Mouse (Mus musculus): Measurements from ENCODE around the gene Sos1.
A peak's percentile ranks its signal among the peaks of the same experiment; 100 is the strongest.
"Not testable (repeated sequence)": the region's sequence is repeated elsewhere in the genome, so short reads cannot be mapped to it uniquely, and the experiment has no call there.

Sos1 gene

DNA sequence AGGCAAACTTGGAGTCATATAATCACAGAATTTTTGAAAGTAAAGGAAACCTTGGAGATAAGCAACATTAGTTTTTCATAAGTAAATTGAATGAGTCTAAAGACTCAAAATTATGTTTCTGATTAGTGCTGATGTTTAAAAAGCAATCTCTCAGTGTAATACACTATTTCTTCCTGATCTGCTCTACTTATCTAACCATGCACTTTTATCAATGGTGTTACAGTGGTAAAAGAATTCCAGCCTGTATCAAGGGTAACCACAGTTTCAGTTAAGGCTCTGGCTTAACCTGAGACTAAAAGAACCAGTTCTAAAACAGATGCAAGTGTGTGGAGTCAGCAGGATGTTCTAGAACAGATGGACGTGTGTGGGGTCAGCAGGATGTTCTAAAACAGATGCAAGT, 59.3 kb downstream of the Sos1 start:
- no peak for DNase-seq (ENCODE audit: low spot score)

GRCm38 (mm10) chr17:80418572-80419210, 61.6 kb downstream of the Sos1 start:
- DNase-seq (ENCODE audit: low spot score), result no peak

- DNase-seq (ENCODE audit: low spot score), result no peak
Measured at GRCm38 (mm10) chr17:80411182-80411581, 69.1 kb downstream of the Sos1 start.

- DNase-seq (ENCODE audit: low spot score), result no peak
Measured at GRCm38 (mm10) chr17:80398243-80398642, 82.0 kb downstream of the Sos1 start.

DNA sequence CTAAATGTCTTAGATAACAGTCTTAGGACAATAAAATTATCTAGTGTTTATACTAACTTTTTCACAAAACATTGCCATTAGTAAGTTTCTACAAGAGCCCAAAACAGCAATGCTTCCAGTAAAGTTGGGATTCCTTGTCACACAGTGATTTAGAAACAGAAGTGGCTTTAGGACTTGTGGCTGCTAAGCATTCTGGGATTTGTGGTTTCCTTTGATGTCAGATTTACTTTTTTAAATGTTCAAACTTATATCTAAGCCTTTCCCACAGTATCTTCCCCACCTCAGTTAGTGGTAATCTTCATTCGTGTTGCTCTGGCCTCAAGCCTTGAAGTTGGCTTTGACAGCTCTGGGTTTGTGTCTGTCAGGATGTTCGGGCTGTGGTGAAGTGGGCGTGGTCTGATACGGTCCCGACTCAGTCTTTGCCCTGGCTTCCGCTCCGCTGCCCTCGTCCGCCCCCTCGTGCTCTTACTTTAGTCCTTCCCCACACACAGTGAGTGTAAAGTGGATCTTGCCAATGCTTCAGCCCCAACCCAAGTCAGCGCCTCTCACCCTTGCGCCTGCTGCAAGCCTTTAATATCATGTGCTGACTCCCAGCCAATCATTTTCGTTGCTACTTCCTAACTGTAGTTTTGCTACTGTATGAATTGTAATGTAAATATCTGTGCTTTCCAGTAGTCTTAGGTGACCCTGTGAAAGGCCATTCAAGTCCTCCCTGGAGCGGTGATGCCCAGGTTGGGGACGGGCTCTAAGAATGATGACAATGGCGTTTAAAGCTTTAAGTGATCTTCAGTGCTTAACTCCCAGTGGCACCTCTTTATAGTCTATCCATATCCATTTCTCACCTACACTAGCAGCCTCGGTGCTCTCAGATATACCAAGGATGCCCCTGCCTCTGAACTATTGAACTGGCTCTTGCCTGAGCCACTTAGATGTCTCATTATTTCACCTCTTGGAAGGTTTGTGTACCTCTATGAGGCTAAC, 88.5 kb downstream of the Sos1 start:
- peak; percentile 24 for DNase-seq (ENCODE audit: low spot score)

DNA sequence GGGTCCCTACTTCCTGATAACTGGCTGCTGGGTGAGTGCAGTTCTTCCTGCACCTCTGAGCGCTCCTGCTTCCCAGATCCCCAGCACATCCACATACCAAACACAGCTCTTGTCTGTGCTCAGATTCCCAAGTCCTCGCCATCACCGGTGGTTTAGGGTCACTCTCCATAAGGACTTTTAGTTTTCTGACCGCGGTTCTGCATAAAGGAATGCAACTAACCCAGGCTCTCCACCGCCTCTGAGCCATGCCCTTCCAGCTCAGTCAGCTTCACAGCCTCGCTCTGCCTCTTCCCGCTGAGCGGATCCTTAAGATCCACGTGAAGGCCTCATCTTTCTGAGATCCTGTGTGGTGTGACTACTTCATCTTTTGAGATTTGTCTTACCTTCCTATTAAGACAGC, 90.2 kb downstream of the Sos1 start:
- no peak for DNase-seq (ENCODE audit: low spot score)

DNA sequence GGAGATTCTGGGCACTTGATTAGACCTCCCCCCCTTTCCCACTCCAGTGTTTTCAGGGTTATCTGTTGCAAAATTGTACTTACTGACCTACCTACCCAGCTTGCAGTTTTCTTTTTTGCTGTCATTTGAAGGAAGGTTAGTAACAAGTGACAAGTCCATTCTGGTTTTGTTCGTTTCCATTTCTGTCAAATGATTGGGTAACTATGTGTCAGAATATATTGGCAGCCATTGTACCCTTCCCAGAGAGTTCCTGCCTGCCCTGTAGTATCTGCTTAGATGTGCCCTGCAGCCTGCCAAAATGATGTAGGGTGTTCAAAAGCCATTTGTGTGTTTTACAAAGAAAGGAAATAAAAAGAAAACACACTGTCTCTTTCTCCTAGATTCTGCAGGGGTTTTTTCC, 94.6 kb downstream of the Sos1 start:
- DNase-seq (ENCODE audit: low spot score), result no peak

DNA sequence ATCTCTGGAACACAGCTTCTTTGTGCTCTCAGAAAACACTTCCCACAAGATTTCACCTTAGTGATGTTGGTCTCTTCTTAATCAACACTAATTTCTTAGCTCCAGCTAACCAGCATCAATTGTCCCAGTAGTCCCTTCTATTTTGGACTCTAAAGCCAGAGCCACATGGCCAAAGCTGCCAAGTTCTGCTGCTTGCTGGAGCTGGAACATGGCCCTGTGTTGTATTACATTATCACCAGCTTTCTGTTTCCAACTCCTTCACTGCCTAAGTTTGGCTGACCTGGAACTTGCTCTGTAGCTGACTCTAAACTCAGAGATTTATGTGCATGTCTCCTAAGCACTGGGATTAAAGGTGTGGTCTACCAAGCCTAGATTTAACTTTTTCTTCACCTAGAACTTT, 101.9 kb downstream of the Sos1 start:
- not testable (repeated sequence) for DNase-seq (ENCODE audit: low spot score)

- no peak for DNase-seq (ENCODE audit: low spot score)
Measured at GRCm38 (mm10) chr17:80373726-80374096, 106.5 kb downstream of the Sos1 start.

DNA sequence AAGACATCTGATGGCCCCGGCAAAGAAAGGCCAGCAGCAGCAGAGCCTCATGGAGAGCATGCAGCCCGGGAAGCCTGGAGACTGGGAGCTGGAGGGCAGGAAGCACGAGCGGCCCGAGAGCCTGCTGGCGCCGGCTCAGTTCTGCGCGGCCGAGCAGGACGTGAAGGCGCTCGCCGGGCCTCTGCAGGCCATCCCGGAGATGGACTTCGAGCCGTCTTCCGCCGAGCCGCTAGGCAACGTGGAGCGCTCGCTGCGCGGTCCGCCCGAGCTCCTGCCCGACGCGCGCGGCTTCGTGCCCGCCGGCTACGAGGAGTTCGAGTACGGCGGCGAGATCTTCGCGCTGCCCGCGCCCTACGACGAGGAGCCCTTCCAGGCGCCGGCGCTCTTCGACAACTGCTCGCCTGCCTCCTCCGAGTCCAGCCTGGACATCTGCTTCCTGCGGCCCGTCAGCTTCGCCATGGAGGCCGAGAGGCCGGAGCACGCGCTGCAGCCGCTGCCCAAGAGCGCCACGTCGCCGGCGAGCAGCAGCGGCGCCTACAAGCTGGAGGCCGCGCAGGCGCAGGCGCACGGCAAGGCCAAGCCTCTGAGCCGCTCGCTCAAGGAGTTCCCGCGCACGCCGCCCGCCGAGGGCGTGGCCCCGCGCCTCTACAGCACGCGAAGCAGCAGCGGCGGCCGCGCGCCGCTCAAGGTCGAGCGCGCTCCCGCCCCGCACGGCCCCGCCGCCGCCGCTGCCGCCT, 107.1 kb downstream of the Sos1 start, which contains the start of gene Gm10190:
TSS of gene Gm10190 (minus strand) at position 553 of the 737 bp plus-strand sequence.
- DNase-seq (ENCODE audit: low spot score), result peak; percentile 87

DNA sequence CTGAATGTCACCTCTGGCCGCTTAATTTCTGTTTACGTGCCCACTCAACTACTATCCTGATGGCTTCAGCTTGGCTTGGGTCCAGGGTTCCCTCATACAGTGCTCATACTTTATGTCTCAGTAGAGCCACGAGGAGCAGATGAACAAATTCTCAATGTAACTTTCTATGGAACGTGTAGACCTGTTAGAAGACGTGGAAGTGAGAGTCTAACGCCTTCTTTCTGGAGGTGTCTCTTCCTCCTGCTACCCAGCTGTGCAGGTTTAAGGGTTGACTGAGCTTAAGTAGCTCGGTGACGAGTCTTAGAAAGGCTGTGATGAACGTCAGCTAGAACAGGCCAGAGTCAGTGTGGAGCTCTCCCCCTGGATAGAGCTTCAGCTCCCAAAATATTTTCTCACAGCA, 111.6 kb downstream of the Sos1 start:
- no peak for DNase-seq (ENCODE audit: low spot score)

DNA sequence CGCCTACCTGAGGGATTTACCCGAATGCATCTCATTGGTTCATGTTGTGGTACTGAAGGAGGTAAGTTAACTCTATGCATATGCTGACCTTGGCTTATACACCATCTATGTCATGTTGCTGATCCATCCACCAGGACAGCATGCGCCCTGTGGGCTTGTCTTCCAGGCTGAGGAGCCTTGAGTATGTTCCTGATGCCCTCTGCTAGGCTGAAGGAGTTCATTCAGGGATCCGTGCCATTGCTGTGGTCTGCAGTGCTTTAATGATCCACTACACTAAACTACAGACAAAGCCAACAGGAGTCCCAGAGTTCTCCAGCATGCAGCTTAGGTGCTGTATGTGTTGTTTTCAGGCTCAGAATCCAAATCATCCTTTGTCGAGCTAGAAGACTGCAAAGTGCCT, 113.0 kb downstream of the Sos1 start:
- DNase-seq (ENCODE audit: low spot score), result no peak

DNA sequence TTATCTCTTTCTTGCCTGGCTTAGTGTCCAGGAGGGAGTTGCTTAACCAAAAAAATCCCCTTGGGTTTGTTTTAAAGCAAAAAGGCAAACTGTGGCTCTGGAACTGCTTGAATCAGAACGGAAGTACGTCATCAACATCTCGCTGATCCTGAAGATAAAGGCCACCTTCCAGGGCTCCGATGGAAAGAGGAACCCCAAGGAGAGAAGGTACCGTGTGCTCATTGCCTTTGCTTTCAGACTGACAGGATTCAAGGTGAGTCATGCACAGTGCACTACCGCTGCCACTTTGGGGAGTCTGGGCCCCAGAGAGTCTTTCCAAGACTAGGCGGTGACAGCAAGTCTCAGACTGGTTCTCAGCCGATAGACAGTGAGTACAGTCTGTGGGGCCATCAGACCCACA, 120.0 kb downstream of the Sos1 start:
- no peak for DNase-seq (ENCODE audit: low spot score)

GRCm38 (mm10) chr17:80347234-80347633, 133.0 kb downstream of the Sos1 start:
- DNase-seq (ENCODE audit: low spot score), result no peak

GRCm38 (mm10) chr17:80346591-80347125, 133.6 kb downstream of the Sos1 start:
- DNase-seq (ENCODE audit: low spot score), result no peak

GRCm38 (mm10) chr17:80345277-80345676, 135.0 kb downstream of the Sos1 start:
- DNase-seq (ENCODE audit: low spot score), result no peak
